Mouse (Mus musculus): ENCODE measurements around the gene Birc5. TPM values are rescaled to one million over a fixed set of nuclear protein-coding genes. Genes with fewer than 3 reads are reported as not detected.
A peak's percentile ranks its signal among the peaks of the same experiment; 100 is the strongest.
"Not testable (repeated sequence)": the region's sequence is repeated elsewhere in the genome, so short reads cannot be mapped to it uniquely, and the experiment has no call there.

Birc5 gene
- total RNA-seq, 2 experiments from 2014 or later = 5.0 to 5.2 TPM

DNA sequence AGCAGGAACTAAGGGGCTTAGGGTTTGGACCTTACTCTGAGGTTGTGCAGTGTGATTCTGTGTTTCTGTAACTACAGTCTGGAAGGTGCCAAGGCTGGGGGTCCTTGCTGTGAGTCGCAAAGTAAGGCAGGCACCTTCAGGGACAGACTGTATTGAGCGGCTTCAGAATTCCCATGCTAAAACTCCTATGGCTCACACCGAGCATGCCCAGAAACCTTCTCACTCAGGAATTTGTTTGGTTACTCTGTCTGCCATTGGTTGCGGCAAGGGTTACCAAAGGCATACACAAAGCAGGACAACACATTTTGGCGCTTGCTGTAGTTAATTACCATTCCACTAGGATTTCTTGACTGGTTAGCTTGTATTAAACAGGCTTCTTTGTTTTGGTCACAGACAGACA, 22.9 kb upstream of the Birc5 start:
- DNase-seq (ENCODE audit: low spot score in 2 of 2) = no peak

DNA sequence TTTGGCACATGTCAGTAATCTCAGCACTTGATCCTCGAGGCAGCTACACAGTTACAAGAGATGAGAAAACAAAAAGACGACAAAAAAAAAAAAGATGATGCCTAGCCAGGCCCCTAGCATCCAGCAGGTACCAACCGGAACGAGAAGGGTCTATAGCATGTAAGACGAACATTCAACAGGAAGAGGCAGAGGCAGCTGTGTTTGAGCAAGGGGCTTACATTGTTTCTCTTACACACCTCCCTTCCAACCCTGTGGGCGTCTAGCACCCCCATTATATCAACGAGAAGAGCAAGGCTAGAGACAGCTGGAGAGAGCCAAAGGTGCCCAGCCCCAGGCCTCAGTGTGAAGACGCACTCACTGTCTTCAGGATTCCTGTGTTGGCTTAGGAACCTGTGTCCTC, 22.1 kb upstream of the Birc5 start:
- DNase-seq (ENCODE audit: low spot score in 2 of 2) = no peak

DNA sequence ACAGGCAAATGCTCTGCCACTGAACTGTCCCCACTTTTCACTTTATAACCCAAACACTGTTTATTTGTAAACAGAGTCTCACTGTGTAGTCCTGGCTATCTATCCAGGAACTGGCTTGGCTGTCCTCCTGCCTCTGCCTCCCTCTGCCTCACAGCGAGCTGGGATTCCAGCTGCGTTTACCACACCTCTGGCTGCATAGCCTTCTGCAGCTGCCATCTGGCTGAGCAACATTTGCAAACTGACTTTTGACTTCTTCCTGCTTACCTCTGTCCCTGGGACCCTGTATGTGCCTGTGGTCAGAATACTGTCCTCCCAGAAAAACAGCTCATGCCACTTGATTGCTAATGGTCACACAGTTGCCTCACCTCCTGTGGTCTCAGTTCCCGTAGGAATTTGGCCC, 21.7 kb upstream of the Birc5 start:
- no peak for DNase-seq (ENCODE audit: low spot score in 2 of 2)

DNA sequence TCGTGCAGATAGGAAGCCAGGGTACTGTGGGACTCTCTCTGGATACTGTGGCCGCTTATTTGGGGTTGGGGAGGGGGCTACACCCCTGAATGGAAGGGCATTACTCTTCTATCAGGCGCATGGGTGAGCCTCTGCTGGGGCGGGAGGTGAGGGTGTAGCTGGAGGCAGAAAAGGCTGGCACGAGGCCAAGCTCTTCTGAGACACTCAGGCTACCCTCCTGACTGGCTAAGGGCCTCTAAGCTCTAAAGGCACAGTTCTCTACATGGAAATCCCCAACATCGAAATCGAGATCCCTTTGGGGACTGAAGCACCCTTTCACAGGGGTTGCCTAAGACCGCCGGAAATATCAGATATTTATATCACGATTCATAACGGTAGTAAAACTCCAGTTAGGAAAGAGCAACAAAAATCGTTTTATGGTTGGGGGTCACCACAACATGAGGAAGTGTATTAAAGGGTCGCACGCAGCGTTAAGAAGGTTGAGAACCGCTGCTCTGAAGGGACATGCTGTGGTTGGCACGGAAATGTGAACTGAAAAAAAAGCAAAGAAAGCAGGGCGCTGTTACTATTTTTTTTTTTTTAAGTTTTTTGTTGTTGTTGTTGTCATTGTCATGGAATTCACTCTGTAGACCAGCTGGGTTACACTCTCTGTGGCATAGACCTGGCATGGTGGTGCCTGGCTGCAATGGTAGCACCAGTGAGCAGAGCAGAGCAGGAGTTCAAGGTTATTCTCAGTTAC, 20.7 kb upstream of the Birc5 start:
- DNase-seq (ENCODE audit: low spot score in 2 of 2) = no peak

DNA sequence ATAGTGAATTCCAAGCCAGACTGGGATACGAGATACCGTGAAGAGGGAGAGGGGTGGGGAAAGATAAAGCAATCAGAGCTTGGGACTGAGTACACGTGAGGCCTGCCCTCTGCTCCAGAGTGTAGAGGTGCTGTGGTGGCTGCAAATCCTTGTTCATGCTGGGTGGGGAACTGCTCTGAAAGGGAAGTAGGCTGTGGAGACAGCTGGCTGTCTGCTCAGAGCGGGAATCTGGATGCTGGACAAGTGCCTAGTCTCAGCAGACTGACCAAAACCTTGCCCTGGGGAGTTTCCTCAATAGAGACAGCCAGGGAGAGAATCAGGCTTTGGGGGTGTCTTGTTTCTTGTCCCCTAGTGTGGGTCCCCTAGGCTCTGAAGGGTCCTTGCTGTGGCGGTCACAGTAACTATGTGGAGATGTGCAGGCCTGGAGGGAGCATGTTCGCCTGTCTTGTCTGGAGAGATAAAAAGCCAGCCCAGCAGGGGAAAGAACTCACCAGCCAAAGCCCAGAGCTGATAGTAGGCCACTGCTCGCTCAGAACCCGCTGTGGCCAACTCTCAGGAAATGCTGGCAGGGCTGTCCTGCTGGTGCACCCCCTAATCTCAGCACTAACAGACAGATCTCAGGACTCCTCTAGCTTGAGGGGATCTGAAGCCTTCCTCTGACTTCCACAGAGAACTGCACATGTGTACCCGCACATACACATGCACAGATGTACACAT, 20.0 kb upstream of the Birc5 start:
- no peak for DNase-seq (ENCODE audit: low spot score in 2 of 2)

DNA sequence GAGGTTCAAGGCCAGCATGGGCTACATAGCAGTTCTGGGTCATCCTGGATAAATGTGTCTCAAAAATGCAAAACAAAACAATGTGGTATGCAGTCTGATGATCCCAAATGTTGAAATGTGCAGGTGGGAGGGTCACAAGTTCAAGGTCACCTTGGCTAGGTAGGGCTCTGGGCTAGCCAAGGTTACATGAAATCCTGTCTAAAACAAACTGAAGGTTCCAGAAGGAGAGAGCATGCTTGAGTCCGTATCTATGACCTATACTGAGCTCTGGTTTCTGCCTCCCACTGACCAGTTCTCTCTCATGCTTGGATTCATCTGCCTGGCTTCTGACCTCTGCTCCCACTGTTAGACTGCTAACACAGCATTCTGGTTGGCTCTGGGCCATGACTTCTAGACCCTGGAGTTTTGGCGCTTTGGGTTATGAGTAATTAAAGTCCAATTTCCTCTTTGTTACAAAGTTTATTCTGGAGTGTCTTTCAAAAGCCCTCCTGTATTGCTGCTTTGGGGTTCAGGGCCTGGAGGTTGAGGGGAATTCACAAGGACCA, 19.3 kb upstream of the Birc5 start:
- DNase-seq (ENCODE audit: low spot score in 2 of 2) = no peak

DNA sequence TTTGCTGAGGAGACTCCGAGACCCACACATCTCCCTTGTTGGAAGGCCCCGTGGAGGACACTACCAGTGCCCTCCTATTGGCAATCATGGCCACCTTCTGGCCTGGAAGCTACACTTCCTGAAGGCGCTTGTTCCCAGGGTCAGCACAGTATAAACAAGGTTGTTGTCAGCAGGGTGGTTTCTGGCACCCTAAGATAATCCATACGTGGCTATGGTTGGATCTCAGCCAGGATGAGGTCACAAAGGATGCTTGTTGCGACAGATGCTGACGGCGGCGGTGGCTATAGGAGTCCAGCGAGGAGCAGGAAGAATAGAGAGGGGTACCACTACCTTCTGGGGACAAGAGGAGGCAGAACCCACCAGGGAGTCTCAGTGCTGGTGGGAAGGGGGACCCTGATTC, 18.6 kb upstream of the Birc5 start:
- DNase-seq (ENCODE audit: low spot score in 2 of 2) = no peak

DNA sequence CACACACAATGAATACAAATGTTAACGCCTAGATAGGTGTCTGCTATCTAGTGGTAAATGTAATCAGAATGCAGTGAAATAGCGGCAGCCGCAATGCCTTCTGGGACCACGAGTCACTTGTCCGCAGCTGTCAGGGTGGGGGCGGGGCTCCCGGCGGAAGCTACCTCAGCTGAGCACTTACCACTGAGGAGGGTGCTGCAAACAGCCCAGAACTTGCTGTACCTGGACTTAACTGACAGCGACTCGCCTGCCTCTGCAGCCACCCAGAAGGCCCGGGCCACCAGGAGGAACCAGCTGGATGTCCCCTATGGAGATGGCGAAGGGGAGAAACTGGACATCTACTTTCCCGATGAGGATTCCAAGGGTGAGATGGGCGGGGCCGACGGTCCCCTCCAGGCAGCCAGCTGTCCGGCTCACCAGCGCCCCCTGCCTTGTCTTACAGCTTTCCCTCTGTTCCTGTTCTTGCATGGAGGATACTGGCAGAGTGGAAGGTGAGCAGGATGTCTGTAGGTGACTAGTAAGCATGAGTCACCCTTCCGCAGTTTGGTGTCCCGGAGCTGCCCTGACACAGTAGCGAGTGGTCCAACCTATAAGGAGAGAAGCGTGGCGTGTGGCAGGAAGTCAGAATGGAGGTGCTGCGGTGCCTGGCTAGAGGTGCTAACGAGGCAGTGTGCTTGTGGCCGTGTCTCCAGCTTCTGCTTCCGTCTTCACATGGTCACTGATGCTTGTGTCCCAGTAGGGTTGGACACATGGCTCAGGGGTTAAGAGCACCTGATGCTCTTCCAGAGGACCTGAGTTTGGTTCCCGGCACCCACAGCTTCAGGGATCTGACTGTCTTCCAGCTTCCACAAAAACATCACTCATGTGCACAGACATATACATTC, 16.7 kb upstream of the Birc5 start:
- DNase-seq (ENCODE audit: low spot score in 2 of 2) = peak; percentile 72 to 77

DNA sequence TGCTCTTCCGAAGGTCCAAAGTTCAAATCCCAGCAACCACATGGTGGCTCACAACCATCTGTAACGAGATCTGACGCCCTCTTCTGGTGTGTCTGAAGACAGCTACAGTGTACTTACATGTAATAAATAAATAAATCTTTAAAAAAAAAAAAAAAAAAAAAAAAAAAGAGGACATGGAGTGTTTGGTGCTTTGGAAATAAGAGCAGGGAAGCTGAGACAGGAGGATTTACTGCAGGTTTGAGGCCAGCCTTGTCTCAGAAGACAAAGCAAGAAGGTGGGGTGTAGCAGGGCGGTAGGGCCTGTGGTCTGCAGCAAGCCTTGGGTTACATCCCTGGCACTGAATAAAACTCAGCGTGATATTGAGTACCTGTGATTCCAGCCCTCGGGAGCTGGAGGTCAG, 15.5 kb upstream of the Birc5 start:
- DNase-seq (ENCODE audit: low spot score in 2 of 2) = not testable (repeated sequence)

DNA sequence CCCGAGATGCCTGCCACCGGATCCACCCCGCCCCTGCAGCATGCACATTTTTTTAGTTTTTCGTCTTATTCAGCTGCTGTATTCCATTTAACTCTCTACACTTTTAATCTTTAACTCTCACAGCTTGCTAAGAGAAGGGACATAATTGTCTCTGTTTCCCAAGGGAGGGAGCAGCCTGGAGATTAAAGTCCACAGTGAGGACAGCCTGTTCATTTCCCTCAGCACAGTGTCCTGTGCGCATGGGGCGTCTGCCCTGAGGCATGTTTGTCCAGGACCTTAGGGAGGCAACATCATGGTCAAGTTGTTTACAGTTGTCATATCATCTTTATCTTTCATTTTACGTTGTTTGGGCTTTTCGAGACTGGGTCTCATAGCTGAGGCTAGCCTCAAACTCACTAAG, 15.0 kb upstream of the Birc5 start:
- no peak for DNase-seq (ENCODE audit: low spot score in 2 of 2)

DNA sequence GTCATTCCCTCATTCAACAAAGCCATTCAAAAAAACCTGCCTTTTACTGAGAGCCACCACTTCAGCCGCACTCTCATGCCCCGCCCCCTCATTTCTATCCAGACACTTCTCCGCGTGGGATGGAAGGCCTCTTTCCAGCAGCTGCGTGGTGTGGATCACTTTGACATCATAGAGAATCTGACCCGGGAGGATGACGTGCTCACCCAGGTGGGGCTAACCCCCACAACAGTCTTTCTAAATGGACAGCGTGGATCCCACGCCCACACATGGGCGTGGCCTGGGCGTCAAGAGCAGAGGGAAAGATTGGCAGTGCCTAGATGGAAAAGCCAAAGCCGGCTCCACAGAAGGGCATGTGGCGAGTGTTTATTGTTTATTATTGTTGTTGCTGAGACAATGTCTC, 12.7 kb upstream of the Birc5 start:
- DNase-seq (ENCODE audit: low spot score in 2 of 2) = no peak

DNA sequence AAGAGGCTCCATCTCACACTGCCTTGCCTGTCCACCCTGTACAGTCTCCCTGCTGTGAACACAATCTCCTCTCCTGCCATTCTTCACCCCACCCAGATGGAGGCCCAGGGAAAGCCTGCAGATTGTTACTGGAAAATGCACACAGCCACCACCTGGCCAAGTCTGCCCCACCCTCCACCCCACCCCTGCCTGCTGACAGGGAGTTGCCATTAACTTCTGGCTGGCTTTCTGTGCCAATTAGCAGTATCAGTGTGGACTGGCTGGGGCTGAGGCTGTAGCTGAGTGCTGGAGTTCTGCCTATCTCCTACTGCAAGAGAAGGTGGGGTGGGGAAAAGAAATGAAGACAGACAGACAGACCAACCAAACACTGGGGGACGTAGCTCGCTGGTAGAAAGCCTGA, 10.5 kb upstream of the Birc5 start:
- no peak for DNase-seq (ENCODE audit: low spot score in 2 of 2)

DNA sequence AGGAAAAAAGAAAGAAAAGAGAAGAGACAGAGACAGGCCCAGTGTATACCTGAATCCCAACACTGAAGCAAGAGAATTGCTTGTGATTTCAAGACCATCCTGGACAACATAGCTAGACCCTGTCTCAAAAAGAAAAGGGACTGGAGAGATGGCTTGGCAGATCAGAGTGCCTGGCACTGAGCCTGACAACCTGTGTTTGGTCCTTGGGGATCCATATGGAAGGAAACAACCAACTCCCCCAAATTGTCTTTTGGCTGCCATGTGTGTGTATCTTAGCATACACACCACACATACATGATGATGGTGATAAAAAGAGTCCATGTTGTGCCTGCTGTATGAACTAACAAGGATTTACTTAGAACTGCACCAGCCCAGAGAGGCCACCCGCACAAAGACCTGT, 10.0 kb upstream of the Birc5 start:
- DNase-seq (ENCODE audit: low spot score in 2 of 2) = no peak

DNA sequence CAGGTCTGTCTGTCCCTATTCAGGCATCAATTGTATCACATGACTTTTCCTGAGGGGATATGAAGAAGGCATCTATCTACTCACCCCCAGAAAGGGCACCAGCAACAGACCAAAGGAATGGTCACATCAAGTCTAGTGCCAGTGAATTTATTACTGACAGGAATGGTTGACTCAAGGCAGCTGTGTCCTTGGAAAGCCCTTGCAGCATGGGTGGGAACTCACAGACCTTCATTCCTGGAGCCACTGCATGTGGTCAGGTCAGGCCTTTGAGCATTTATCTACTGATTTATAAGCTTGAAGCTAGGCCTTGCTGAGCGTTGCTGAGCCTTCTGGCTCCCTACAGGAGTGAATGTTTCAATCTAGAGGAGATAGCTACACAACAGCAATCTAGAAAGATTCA, 8.1 kb upstream of the Birc5 start:
- no peak for DNase-seq (ENCODE audit: low spot score in 2 of 2)

DNA sequence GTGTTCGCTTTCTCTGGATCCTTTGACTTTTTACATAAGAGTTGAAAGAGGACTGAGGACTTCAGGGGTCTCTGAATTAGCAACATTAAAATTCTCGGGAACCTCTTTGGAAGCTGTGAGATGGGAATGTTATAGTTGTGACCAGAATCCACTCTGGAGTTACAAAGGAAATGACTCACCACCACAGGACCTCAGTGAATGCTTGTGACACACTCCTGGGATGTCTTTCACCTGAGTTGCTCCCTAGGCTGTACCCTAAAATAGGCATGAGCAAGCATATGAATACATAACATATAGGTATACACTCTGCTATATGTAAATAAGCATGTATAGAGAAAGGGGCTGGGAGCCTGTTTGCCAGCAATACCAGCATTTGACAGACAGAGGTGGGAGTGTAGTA, 5.6 kb upstream of the Birc5 start:
- DNase-seq (ENCODE audit: low spot score in 2 of 2) = no peak

DNA sequence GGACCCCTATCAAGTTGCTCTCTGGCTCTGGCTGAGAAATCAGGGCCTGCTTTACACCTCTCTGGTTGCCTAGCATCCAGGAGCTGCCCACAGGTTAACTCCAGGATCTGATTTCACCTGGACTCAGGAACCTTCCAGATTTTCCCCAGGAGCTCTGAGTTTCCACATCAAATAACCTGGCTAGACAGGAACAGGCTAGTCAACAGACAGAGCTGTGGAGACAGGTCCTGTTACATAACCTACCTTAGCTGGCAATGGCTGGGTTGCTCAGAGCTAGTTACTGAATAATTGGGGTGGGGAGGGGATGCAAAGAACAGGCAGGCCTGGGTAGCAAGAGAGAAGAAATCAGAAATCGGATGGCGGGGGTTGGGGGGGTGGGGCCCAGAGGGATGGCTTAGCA, 4.1 kb upstream of the Birc5 start:
- DNase-seq (ENCODE audit: low spot score in 2 of 2) = no peak

DNA sequence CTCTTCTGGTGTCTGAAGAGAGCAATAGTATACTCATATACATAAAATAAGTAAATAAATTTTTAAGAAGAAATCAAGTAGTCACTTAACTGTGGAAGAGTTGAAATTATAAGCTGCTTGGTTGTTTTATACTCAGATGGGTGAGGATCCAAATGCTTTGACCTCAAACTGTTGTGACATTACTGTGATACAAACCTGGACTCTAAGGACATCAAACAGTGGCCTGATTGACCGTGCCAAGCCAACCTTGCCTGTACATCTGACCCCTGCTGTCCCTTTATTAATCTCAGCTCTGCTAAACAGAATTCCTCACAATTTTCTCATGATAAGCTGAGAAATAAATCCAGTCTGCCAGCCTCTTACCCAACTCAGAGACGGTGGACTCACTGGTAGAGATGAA, 3.4 kb upstream of the Birc5 start:
- DNase-seq (ENCODE audit: low spot score in 2 of 2) = no peak

DNA sequence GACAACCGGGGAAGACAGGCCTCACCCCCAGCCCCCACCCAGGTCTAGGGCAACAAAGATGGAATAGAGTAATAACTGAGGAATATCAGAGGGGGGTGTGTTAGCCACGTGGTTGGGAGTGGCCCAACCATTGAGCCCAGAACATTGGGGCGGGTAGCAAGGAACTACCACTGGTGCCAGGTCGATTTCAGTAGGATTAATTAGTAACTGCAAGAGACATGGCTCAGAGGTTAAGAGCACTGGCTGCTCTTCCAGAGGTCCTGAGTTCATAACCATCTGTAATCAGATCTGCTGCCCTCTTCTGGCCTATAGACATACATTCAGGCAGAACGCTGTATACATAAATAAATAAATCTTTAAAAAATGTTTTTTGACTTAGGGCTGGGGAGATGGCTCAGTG, 2.4 kb upstream of the Birc5 start:
- no peak for DNase-seq (ENCODE audit: low spot score in 2 of 2)

DNA sequence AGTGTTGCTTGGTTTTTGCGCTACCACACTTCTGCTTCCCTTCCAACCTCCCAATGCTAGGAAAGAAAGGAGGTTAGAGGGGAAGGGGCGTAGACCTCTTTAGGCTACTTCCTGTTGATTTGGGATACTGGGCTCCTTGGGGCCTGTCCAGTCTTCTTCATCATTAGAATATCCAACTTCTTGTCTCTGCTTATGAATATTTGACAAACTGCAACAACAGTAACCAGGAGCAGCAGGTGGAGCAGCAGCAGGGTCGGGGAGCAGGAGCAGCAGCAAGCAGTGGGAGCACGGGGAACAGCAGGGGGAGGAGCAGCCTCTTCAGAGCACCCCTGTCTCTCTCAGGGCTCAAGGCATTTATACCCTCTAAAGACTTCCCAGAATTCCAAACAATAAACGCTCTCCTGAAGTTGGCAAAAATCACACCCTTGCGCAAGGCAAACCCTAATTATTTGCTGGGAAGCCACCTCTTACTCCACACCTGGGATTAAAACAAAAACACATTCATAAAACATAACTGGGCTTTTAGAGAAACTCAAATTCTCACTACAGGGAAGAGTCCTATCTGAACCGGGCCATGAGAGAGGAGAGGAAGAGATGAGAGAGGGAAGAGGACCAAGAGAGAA, 1.3 kb upstream of the Birc5 start:
- no peak for DNase-seq (ENCODE audit: low spot score in 2 of 2)

DNA sequence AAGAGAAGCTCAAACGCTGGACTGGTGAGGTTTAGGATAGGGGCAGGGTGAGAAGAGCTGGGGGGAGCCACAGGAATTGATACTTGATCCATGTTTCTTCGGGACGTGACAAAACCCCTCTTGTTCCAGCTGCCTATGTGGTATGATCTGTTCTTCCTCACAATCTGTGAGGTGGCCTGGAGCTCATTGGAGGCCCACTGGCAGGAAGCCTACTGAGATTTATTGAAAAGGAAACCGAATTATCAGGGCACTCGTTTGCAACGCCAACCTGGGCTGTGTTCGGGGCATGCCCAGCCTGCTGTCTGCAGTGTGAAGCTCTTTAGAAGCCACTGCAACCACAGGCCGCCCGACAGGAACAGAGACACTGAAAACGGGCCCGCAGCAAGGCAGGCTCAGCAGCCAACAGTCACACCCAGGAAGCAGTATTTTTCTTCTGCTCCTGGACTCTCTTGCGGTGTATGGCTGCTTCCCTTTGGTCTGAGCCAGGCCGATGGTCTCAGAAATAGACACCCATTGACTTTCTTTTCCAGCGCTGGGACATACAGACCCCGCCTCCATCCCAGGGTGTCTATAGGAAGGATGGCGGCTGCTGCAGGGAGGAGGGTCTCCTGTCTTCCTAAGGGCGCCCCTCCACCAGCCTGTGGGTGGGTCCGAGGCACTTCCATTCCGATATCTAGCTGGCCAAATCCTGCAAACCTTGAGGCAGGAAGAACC, 623 bp upstream of the Birc5 start:
- peak in 1 of 2 experiments; percentile 55 for DNase-seq (ENCODE audit: low spot score in 2 of 2)

DNA sequence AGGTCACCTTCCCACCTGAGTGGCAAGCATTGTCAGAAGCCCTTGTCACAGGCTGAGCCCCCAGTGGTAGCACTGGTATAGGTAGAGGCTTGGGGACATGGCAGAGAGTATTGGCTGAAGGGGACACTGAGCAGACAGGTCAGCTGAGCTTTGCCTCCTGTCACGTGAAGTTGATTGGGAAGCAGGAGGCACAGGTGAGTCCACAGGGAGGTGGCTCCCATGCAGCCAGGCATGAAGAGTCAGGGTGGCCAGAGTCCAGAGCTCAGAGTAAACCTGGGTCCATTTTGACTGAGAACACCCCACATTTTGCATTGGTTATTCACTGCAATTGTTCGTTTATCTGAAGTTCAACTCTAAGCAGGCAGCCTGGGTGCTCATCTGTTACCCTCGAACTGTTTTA, 3.8 kb downstream of the Birc5 start:
- DNase-seq (ENCODE audit: low spot score in 2 of 2) = no peak
